Comparison of ENCODE assay signal across 8 mouse cellular contexts in the genomic region with DNA sequence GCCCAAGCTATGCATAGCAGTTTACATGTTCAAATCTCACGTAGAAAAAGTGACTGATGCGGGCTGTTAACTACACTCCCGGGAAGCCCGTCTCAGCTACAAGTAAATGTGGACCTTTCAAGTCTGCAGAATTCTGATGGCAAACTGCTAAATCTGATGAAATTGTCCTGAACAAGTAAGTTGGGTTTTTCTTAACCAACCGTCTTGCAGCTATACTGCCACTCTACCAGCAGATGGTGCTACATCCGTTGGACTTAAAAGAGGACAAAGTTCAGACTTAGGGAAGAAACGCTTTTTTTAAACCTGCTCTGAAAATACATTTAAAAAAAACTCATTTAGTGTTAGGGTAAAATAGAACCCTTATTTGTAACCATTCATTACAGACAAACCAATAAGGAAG. TPM values are rescaled to one million over a fixed set of nuclear protein-coding genes. Genes with fewer than 3 reads are reported as not detected.
DNase-seq lines count a peak whose midpoint lies in the region; ATAC-seq lines count a peak whose summit lies in the region.

No protein-coding gene starts in this region.

- peak; percentile 60 to 74 for DNase-seq in heart, adult 18-20 months
- DNase-seq in heart, postnatal 25 days (ENCODE audit: low spot score), result no peak
- DNase-seq in kidney, postnatal 14 days, result peak; percentile 68
- no peak for DNase-seq in frontal cortex, postnatal 10 days (ENCODE audit: low spot score in 2 of 2)

- peaks cover 8 to 33% of the 10 kb centered on the region in 2 experiments for H3K4me1 ChIP-seq in heart, embryonic 14.5 days (ENCODE audit: control insufficient read depth in 2 of 2, insufficient read depth in 2 of 2, low read length in 2 of 2)
- H3K4me1 ChIP-seq in megakaryocyte, embryonic 14.5 days, result peaks cover 22% of the 10 kb centered on the region
- peaks cover 32% of the 10 kb centered on the region; the same call in 1 of the 2 replicates for H3K4me1 ChIP-seq in stomach, embryonic 14.5 days (ENCODE audit: control insufficient read depth, insufficient read depth, low read length)

- H3K27ac ChIP-seq in heart, embryonic 14.5 days (replicated peaks in 1 of 2; ENCODE audit: control insufficient read depth in 1 of 2, insufficient read depth in 1 of 2, low read depth in 2 of 2, low read length in 2 of 2), result no peak overlapping the region
- H3K27ac ChIP-seq in stomach, embryonic 14.5 days (ENCODE audit: low read length), result no peak overlapping the region

- no peaks in the 10 kb centered on the region for H3K9me3 ChIP-seq in heart, embryonic 14.5 days (ENCODE audit: control insufficient read depth, low read length)
- H3K9me3 ChIP-seq in megakaryocyte, embryonic 14.5 days, result no peaks in the 10 kb centered on the region
- H3K9me3 ChIP-seq in stomach, embryonic 14.5 days (ENCODE audit: control insufficient read depth, low read depth, low read length), result no peaks in the 10 kb centered on the region

- 32% methylated on average over 7 of the region's 7 CpGs for WGBS in heart, embryonic 14.5 days
- 26% methylated on average over 7 of the region's 7 CpGs for WGBS in stomach, embryonic 14.5 days

- H3K36me3 ChIP-seq in heart, embryonic 14.5 days (ENCODE audit: control insufficient read depth, insufficient read depth, low read length), result peaks cover 25% of the 10 kb centered on the region
- peaks cover 7% of the 10 kb centered on the region for H3K36me3 ChIP-seq in megakaryocyte, embryonic 14.5 days (replicated peaks; ENCODE audit: low read length)
- H3K36me3 ChIP-seq in stomach, embryonic 14.5 days (ENCODE audit: control insufficient read depth, insufficient read depth, low read length), result peaks cover 9% of the 10 kb centered on the region; the same call in 1 of the 2 replicates

- intact Hi-C loops in heart, postnatal 25 days (cut with DNase I), result loop anchor here (5.0 to 10.0 kb wide), 2 partner anchors 91 to 259 kb away; partner anchors contain the start of genes 2210016F16Rik and Ubqln1

- peak overlapping the region; percentile 44 for H3K9ac ChIP-seq in heart, embryonic 14.5 days (ENCODE audit: low read length)
- no peak overlapping the region for H3K9ac ChIP-seq in stomach, embryonic 14.5 days (replicated peaks; ENCODE audit: low read depth, low read length)

- peak overlapping the region; percentile 75 for H3K4me2 ChIP-seq in heart, embryonic 14.5 days (ENCODE audit: low read length)
- peak overlapping the region; percentile 62 for H3K4me2 ChIP-seq in stomach, embryonic 14.5 days (replicated peaks; ENCODE audit: low read depth, low read length)

- peak overlapping the region; percentile 9 to 96; a peak in 3 of 4 replicates for H3K4me3 ChIP-seq in heart, embryonic 14.5 days (ENCODE audit: control insufficient read depth in 1 of 2, insufficient read depth in 1 of 2, low read depth in 1 of 2, low read length in 2 of 2)
- peak overlapping the region; percentile 99 for H3K4me3 ChIP-seq in megakaryocyte, embryonic 14.5 days (replicated peaks)
- H3K4me3 ChIP-seq in stomach, embryonic 14.5 days (ENCODE audit: low read depth, low read length), result peak overlapping the region; percentile 97

- ATAC-seq in common myeloid progenitor, adult 5-6 weeks (replicated peaks; ENCODE audit: low read depth, poor library complexity, severe bottlenecking), result 0 out of 2 replicates have a peak, but pooled peaks have one; percentile 15
- no peak for ATAC-seq in heart, embryonic 14.5 days (ENCODE audit: insufficient number of reproducible peaks, insufficient read depth, low FRiP score, low read depth)
- no peak for ATAC-seq in stomach, embryonic 14.5 days (ENCODE audit: insufficient number of reproducible peaks, insufficient read depth, low FRiP score, low read depth)

- H3K27me3 ChIP-seq in heart, embryonic 14.5 days (ENCODE audit: control insufficient read depth, insufficient read depth, low read length), result no peaks in the 10 kb centered on the region
- H3K27me3 ChIP-seq in megakaryocyte, embryonic 14.5 days (replicated peaks), result no peaks in the 10 kb centered on the region
- H3K27me3 ChIP-seq in stomach, embryonic 14.5 days (ENCODE audit: control insufficient read depth, insufficient read depth, low read length), result no peaks in the 10 kb centered on the region

RNA-seq across cellular contexts. Expression of gene Hnrnpa0, which starts 2.2 kb away (rescaled TPM):
- 10 to 100 TPM; 69.3 to 72.8 TPM for total RNA-seq in heart, adult 18-20 months (2021)
- total RNA-seq in heart, postnatal 25 days (2021), result 10 to 100 TPM; 64.3 to 70.2 TPM
- 87.6 and 121 TPM in 2 replicates for total RNA-seq in common myeloid progenitor, adult 5-6 weeks (2017)
- 23.7 and 26.4 TPM in 2 replicates for polyA plus RNA-seq in heart, embryonic 14.5 days (2014; fragmentation: Nextera tagmentation; extraction: Ambion mirVana)
- polyA plus RNA-seq in megakaryocyte, embryonic 14.5 days (2012; ENCODE audit: insufficient read depth, low replicate concordance), result 352 and 532 TPM in 2 replicates
- 51.2 and 53.1 TPM in 2 replicates for polyA plus RNA-seq in stomach, embryonic 14.5 days (2014; fragmentation: Nextera tagmentation; extraction: Ambion mirVana)

RNA-seq across cellular contexts. Expression of gene Klhl3, which starts 12.7 kb away (rescaled TPM):
- total RNA-seq in heart, adult 18-20 months (2021), result 1 to 10 TPM; 2.7 to 3.5 TPM
- 1 to 10 TPM; 2.6 TPM for total RNA-seq in heart, postnatal 25 days (2021)
- 1.9 TPM in 2 replicates for total RNA-seq in common myeloid progenitor, adult 5-6 weeks (2017)
- polyA plus RNA-seq in heart, embryonic 14.5 days (2014; fragmentation: Nextera tagmentation; extraction: Ambion mirVana), result 6.9 and 7.0 TPM in 2 replicates
- polyA plus RNA-seq in megakaryocyte, embryonic 14.5 days (2012; ENCODE audit: insufficient read depth, low replicate concordance), result not detected in 2 replicates
- polyA plus RNA-seq in stomach, embryonic 14.5 days (2014; fragmentation: Nextera tagmentation; extraction: Ambion mirVana), result 3.2 and 3.3 TPM in 2 replicates

RNA-seq across cellular contexts. Expression of gene Idnk, which starts 31.3 kb away (rescaled TPM):
- 10 to 100 TPM; 23.9 to 26.6 TPM for total RNA-seq in heart, adult 18-20 months (2021)
- 10 to 100 TPM; 23.2 to 24.3 TPM for total RNA-seq in heart, postnatal 25 days (2021)
- 24.9 and 28.5 TPM in 2 replicates for total RNA-seq in common myeloid progenitor, adult 5-6 weeks (2017)
- 31.7 and 38.2 TPM in 2 replicates for polyA plus RNA-seq in heart, embryonic 14.5 days (2014; fragmentation: Nextera tagmentation; extraction: Ambion mirVana)
- polyA plus RNA-seq in megakaryocyte, embryonic 14.5 days (2012; ENCODE audit: insufficient read depth, low replicate concordance), result 3.4 and 15.6 TPM in 2 replicates
- polyA plus RNA-seq in stomach, embryonic 14.5 days (2014; fragmentation: Nextera tagmentation; extraction: Ambion mirVana), result 38.9 and 40.5 TPM in 2 replicates

Comparison
In these comparisons a context has a peak if more than half of its experiments do, and no peak if none do; other contexts are left out.
1. DNase-seq: peak in heart, adult 18-20 months (2 of 2) and kidney, postnatal 14 days (single experiment); none in heart, postnatal 25 days (single experiment) and frontal cortex, postnatal 10 days (0 of 2).
2. Peak in every context shown above with its lines, with median percentiles within 50 percentile points of each other: H3K4me3 ChIP-seq.